Mouse (Mus musculus) hindbrain, postnatal 0 days (tissue): ENCODE results near the gene Dlg4. TPM values are rescaled to one million over a fixed set of nuclear protein-coding genes. Genes with fewer than 3 reads are reported as not detected.

Experiments used
- ATAC-seq: fragments of 200-750 bp; cut with Nextera tagmentation; 2 replicates; pipeline ENCODE4 v1.8.0; 2017; ENCODE audit warnings: mild to moderate bottlenecking, moderate TSS enrichment, moderate library complexity
- DNase-seq: peaks from one replicate; pipeline ENCODE4 v3.0.0-alpha.2; 2015; ENCODE audit warnings: low spot score
- H3K27ac ChIP-seq: fragments of 300-500 bp; sonication (generic); 2 replicates; pipeline ENCODE4 v1.5.1; 2014; ENCODE audit warnings: mild to moderate bottlenecking
- H3K27me3 ChIP-seq: fragments of 300-500 bp; sonication (generic); 2 replicates; pipeline ENCODE4 v1.6.1; 2014; ENCODE audit warnings: low read length, mixed read lengths; ENCODE audit not compliant: insufficient read depth
- H3K36me3 ChIP-seq: fragments of 300-500 bp; sonication (generic); 2 replicates; pipeline ENCODE4 v1.6.1; 2014; ENCODE audit warnings: low read length, mixed read lengths; ENCODE audit not compliant: insufficient read depth
- H3K4me1 ChIP-seq: fragments of 300-500 bp; sonication (generic); 2 replicates; pipeline ENCODE4 v1.6.1; 2014; ENCODE audit warnings: antibody characterized with exemption, low read length, mixed read lengths; ENCODE audit not compliant: insufficient read depth
- H3K4me2 ChIP-seq: fragments of 300-500 bp; sonication (generic); 2 replicates; pipeline ENCODE4 v1.6.1; 2014; ENCODE audit warnings: low read depth, mild to moderate bottlenecking, low read length, moderate library complexity, mixed read lengths
- H3K4me3 ChIP-seq: fragments of 300-500 bp; sonication (generic); 2 replicates; pipeline ENCODE4 v1.5.1; 2014; ENCODE audit warnings: low read length
- H3K9ac ChIP-seq: fragments of 300-500 bp; sonication (generic); replicated peaks from 2 replicates; pipeline ENCODE4 v1.6.1; 2014; ENCODE audit warnings: mild to moderate bottlenecking, low read length, moderate library complexity, mixed read lengths
- H3K9me3 ChIP-seq: fragments of 300-500 bp; sonication (generic); 2 replicates; pipeline ENCODE4 v1.6.1; 2016; ENCODE audit warnings: low read length, mixed read lengths
- CTCF ChIP-seq: IDR thresholded peaks from 2 replicates; pipeline ENCODE4 v1.5.1; 2016; ENCODE audit warnings: antibody characterized with exemption, control low read depth, low read depth
- WGBS: fragments of 180-500 bp; shearing (Covaris S2); extraction: QIAGEN DNeasy Blood & Tissue Kit; methylation state at CpG from one replicate; pipeline ENCODE4 v1.1.7; 2014; 5-methylcytosine and 5-hydroxymethylcytosine counted together
- polyA plus RNA-seq: library from polyadenylated mRNA; unstranded; fragments of >200 nt; fragmentation: Nextera tagmentation; extraction: Ambion mirVana; gene quantifications from 2 replicates; pipeline ENCODE4 v1.2.1, GENCODE M21; 2015
- total RNA-seq: library from RNA; depleted of rRNA; stranded (reverse); fragments of >200 nt; gene quantifications from 2 replicates; pipeline ENCODE4 v1.2.3, GENCODE M21; 2014

Gene Dlg4
- total and polyA plus RNA-seq, 2 experiments from 2014 or later: 18.8 to 209 TPM

- no peak for TF ChIP-seq CTCF
- H3K36me3 ChIP-seq: no peaks in the 10 kb centered on the region; the same call in 1 of the 2 replicates
- H3K27me3 ChIP-seq: no peaks in the 10 kb centered on the region
These were observed 1.6 kb downstream of the Dlg4 start for GRCm38 (mm10) chr11:70018131-70018990.

DNA sequence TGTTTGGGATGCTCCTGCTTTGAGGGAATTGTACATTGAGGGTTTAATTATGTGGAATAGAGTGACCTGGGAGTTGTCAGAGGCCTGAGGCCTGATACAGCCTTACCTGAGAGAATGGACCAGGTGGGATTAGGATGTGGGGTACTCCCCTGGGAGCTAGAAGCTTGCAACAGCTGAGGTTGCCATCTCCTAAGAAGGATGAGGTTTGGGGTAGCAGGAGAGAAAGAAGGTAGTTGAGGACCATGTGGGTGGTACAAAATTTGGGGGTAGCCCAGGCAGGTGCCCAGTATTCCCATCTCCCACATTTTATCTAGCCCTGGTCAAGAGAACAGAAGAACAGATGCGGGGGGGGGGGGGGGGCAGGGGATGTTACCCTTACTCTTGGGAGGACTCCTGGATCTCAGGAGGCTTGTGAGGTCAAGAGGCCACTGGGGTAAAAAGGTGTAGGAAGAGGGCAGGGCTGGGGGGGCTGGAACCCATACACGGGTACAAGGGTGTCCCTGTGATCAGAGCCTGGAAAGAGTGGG is 2.8 kb downstream of the Dlg4 start:
- ATAC-seq: no peak
- 17% methylated on average over 2 of the region's 2 CpGs for WGBS
- TF ChIP-seq CTCF: no peak
- Histone ChIP-seq H3K9me3 (no peaks in the 10 kb centered on the region), H3K4me3 (peak overlapping the region; percentile 80), H3K4me1 (peaks cover 50% of the 10 kb centered on the region), H3K4me2 (peak overlapping the region; percentile 90), H3K27ac (peak overlapping the region; percentile 95), H3K27me3 (no peaks in the 10 kb centered on the region), H3K36me3 (no peaks in the 10 kb centered on the region), H3K9ac (peak overlapping the region; percentile 92)
- DNase-seq: no peak

More at GRCm38 (mm10) chr11:70018131-70018990, 1.6 kb downstream of the Dlg4 start:
- Histone ChIP-seq H3K27ac (peak overlapping the region; percentile 95), H3K9ac (peak overlapping the region; percentile 92), H3K4me3 (peak overlapping the region; percentile 80), H3K4me1 (peaks cover 49% of the 10 kb centered on the region), H3K9me3 (no peaks in the 10 kb centered on the region), H3K4me2 (peak overlapping the region; percentile 90)
- DNase-seq: peak; percentile 92
- ATAC-seq: peak; percentile 1; the same call in 1 of the 2 replicates
- under 1% methylated on average over 24 of the region's 25 CpGs for WGBS

- 11% methylated on average over 7 of the region's 8 CpGs for WGBS
- peak overlapping the region; percentile 95 for H3K27ac ChIP-seq
- H3K4me2 ChIP-seq: peak overlapping the region; percentile 90
- no peaks in the 10 kb centered on the region for H3K27me3 ChIP-seq
- DNase-seq: peak; percentile 41
- peak overlapping the region; percentile 80 for H3K4me3 ChIP-seq
- H3K9ac ChIP-seq: peak overlapping the region; percentile 92
- no peaks in the 10 kb centered on the region for H3K9me3 ChIP-seq
- H3K36me3 ChIP-seq: no peaks in the 10 kb centered on the region
- H3K4me1 ChIP-seq: peaks cover 47% of the 10 kb centered on the region
- ATAC-seq: no peak
- no peak for TF ChIP-seq CTCF
These were observed 3.4 kb downstream of the Dlg4 start for GRCm38 (mm10) chr11:70020022-70020631.

DNA sequence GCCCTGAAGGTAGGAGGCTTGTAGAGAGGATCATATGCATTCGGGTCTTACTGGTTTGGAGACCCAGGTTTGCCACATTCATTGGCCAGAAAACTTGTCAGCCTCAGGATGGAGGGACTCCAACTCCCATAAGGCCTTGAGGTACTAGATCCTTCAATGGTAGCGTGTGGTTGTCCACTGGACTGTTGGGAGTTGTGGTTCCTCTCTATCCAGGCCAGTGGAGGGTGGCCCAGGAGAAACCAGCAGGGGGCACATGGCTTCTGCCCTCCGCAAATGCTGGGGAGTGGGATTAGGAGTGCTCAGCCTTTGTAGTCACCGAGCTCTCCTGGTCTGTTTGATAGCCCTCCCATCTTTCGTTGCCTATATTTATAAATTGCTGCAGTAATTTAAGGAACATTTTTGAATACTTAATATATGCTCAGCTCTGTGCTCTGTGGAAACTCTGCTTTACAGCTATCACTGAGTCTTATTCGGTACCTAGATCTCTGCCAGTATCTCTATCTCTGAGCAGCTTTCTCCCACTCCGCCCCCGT is 4.1 kb downstream of the Dlg4 start:
- peak; percentile 92 for DNase-seq
- TF ChIP-seq CTCF: peak; percentile 71
- Histone ChIP-seq H3K27me3 (no peaks in the 10 kb centered on the region), H3K36me3 (no peaks in the 10 kb centered on the region), H3K27ac (peak overlapping the region; percentile 95), H3K4me2 (peak overlapping the region; percentile 90), H3K9ac (peak overlapping the region; percentile 43), H3K9me3 (no peaks in the 10 kb centered on the region), H3K4me3 (peak overlapping the region; percentile 80), H3K4me1 (peaks cover 43% of the 10 kb centered on the region)
- WGBS: under 1% methylated on average over 8 of the region's 8 CpGs
- peak; percentile 77 for ATAC-seq

DNA sequence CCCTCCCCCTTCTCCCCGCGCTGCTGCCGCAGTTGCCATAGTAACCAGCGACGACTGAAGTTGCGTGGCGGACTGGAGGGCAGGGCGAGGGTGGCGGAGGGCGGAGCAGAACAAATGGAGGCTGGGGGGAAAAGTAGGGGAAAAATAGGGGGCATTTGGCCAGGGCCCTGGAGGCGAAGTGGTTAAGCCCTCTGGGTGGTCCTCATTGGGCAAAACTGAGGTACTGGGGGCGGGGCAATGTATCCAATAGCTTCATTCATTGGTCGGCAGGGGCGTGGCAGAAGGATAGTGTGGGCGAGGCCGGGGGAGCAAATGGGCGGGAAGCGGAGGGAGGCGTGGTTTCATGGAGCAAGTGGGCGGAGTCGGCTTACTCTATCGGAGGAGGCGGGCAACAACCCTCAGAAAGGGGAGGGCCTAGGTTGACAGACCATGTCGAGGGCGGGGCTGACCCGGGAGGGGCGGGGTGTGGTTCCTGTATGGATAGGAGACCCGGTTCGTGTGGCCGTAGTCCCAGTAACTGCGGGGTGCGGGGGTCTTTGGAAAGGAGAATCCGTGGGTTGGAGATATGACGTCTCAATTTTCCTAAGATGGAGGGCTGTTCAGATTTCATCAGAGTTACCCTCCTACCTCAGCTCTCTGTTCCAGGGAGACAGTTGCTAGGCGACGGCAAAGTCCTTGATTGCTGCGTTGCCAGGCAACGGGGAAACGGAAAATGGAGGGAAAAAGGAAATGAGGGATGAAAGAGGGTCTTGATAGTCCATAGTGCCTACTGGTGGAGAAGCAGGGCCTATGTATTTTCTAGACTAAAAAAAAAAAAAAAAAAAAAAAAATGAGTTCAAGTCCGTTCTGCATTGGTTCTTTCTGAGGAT is 4.8 kb downstream of the Dlg4 start:
- TF ChIP-seq CTCF: peak; percentile 48
- Histone ChIP-seq H3K36me3 (no peaks in the 10 kb centered on the region), H3K4me3 (peak overlapping the region; percentile 80), H3K9me3 (no peaks in the 10 kb centered on the region), H3K27me3 (no peaks in the 10 kb centered on the region), H3K9ac (peak overlapping the region; percentile 34), H3K4me1 (peaks cover 47% of the 10 kb centered on the region), H3K4me2 (peak overlapping the region; percentile 90), H3K27ac (peak overlapping the region; percentile 95)
- DNase-seq (peak; percentile 100), ATAC-seq (peak; percentile 90)
- under 1% methylated on average over 40 of the region's 40 CpGs for WGBS
